Mouse (Mus musculus): ENCODE data around the gene Mmp9. TPM values are rescaled to one million over a fixed set of nuclear protein-coding genes. Genes with fewer than 3 reads are reported as not detected.

The Mmp9 gene
- 1.9 and 3.6 TPM in 2 replicates for polyA plus RNA-seq (2012; rRNA removed)

DNA sequence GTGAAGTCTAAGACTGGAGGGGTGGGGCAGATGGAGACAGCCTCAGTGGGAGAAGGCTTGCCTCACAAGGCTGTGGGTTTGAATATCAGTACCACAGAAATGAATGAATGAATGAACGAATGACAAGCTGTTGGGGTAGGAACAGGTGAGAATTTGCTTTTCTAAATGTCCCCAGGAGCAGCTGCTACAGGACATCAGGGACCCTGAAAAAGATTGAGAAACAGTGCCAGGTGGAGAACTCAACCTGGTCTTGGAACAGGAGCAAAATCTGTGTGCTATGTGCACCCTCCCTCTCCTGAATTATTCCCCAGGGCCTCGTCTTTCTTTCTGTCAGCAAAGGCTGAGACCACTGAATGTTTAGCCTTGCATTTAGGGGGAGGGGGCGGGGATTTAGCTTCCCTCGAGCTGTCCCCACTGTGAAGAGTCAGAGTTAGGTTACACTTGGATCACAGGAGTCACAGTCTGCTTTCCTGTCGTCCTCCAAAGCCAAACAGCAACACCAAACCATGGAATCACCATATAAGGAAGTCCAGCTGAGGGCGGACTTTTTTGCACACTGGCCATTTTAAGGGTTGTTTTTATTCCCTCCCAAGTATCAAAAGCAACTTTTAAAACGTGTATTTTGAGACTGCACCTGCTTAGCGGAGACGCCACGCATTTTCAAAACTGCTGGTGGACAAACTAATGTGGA lies at the start of gene Mmp9:
Gene Mmp9 (plus strand): TSS at position 641 of the 691 bp plus-strand sequence.

DNA sequence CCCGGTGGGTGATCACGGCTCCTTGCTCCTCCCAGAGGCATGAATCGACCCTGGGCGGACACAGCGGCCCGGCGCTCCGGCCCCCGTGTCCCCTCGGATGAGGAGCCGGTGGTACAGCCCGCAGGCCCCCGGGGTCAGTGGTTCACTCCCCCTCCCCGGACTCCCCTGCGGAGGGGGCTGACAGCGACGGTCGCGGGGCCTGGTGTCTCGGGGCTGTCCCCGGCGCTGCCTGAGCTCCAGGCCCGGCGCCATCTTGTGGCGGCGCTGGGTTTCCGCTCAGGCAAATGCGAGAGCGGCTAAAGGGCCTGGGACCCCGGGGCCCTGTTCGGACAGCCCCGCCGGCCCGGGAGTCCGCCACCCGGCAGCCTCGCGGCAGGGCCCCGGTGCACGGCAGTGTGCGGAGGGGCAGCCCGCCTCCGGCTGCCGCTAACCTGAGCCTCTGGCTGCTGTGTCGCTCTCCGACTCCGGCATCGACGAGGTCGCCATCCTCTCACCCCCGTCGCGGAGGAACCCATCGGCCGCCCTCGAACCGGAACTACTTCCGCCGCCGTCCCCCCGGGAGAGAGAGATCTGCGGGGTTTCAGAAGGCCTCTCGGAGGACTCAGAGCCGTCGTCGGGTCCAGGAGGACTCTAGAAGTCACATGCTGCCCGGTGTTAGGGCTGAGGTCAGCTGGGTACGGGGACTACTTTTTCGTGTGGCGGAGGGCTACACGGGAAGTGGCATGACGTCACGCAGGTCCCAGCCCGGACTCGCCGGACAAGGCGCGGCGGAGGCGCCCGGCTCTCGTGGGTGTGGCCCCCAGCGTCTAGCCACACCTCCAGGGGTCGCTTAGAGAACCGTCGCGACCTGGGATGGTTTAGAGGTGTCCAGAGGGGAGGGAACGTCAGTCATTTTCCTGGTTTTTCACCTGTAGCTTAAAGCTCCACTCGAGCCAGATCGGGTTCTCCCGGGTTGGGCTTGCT lies 29.2 kb upstream of the Mmp9 start, which contains the start of gene Zfp335:
Gene Zfp335 (minus strand): TSS at position 672 of the 963 bp plus-strand sequence.

GRCm38 (mm10) chr2:164960716-164961441 lies 20.3 kb downstream of the Mmp9 start, which contains the start of gene Slc12a5:
TSS of gene Slc12a5 (plus strand) at chr2:164960802.

Other genes starting within 250 kb of the Mmp9 start
- 0.20 TPM in 1 of 2 replicates, not detected in the other for gene Spint4, start 242.3 kb upstream of the Mmp9 start, polyA plus RNA-seq (2012; rRNA removed)
- gene Spint5, start 225.5 kb upstream of the Mmp9 start, polyA plus RNA-seq (2012; rRNA removed) = not detected in 2 replicates
- 0.22 TPM in 1 of 2 replicates, not detected in the other for gene Wfdc3, start 194.8 kb upstream of the Mmp9 start, polyA plus RNA-seq (2012; rRNA removed)
- gene Dnttip1, start 194.8 kb upstream of the Mmp9 start, polyA plus RNA-seq (2012; rRNA removed) = 9.0 and 25.3 TPM in 2 replicates
- 31.9 and 34.3 TPM in 2 replicates for gene Ube2c, start 170.9 kb upstream of the Mmp9 start, polyA plus RNA-seq (2012; rRNA removed)
- gene Tnnc2, start 160.8 kb upstream of the Mmp9 start, polyA plus RNA-seq (2012; rRNA removed) = 33.7 and 34.0 TPM in 2 replicates
- 15.0 and 20.3 TPM in 2 replicates for gene Snx21, start 155.0 kb upstream of the Mmp9 start, polyA plus RNA-seq (2012; rRNA removed)
- 37.1 and 48.4 TPM in 2 replicates for gene Acot8, start 135.9 kb upstream of the Mmp9 start, polyA plus RNA-seq (2012; rRNA removed)
- gene Zswim3, start 135.7 kb upstream of the Mmp9 start, polyA plus RNA-seq (2012; rRNA removed) = 0.58 and 1.1 TPM in 2 replicates
- gene Zswim1, start 118.1 kb upstream of the Mmp9 start, polyA plus RNA-seq (2012; rRNA removed) = 8.0 and 8.1 TPM in 2 replicates
- gene Spata25, start 112.2 kb upstream of the Mmp9 start, polyA plus RNA-seq (2012; rRNA removed) = not detected in 2 replicates
- gene Ctsa, start 107.9 kb upstream of the Mmp9 start, polyA plus RNA-seq (2012; rRNA removed) = 97.4 and 104 TPM in 2 replicates
- 3.4 and 4.2 TPM in 2 replicates for gene Neurl2, start 107.3 kb upstream of the Mmp9 start, polyA plus RNA-seq (2012; rRNA removed)
- 43.0 and 47.2 TPM in 2 replicates for gene Pltp, start 83.1 kb upstream of the Mmp9 start, polyA plus RNA-seq (2012; rRNA removed)
- 30.9 and 37.6 TPM in 2 replicates for gene Pcif1, start 61.5 kb upstream of the Mmp9 start, polyA plus RNA-seq (2012; rRNA removed)
- gene Zfp335, start 29.0 kb upstream of the Mmp9 start, polyA plus RNA-seq (2012; rRNA removed) = 16.7 and 17.1 TPM in 2 replicates
- gene Slc12a5, start 20.0 kb downstream of the Mmp9 start, polyA plus RNA-seq (2012; rRNA removed) = 0.30 and 0.47 TPM in 2 replicates
- gene Ncoa5, start 94.1 kb downstream of the Mmp9 start, polyA plus RNA-seq (2012; rRNA removed) = 9.8 and 12.4 TPM in 2 replicates
- gene Cd40, start 114.8 kb downstream of the Mmp9 start, polyA plus RNA-seq (2012; rRNA removed) = 1.3 and 1.6 TPM in 2 replicates
- not detected in 2 replicates for gene 1700025C18Rik, start 150.0 kb downstream of the Mmp9 start, polyA plus RNA-seq (2012; rRNA removed)